Mouse (Mus musculus) 416B (cell line): ENCODE measurements around the gene Tm6sf1.
A peak's percentile ranks its signal among the peaks of the same experiment; 100 is the strongest.

Experiments used
- DNase-seq: peaks from one replicate; pipeline ENCODE4 v3.0.0; 2011; ENCODE audit warnings: low read depth

The Tm6sf1 gene

DNA sequence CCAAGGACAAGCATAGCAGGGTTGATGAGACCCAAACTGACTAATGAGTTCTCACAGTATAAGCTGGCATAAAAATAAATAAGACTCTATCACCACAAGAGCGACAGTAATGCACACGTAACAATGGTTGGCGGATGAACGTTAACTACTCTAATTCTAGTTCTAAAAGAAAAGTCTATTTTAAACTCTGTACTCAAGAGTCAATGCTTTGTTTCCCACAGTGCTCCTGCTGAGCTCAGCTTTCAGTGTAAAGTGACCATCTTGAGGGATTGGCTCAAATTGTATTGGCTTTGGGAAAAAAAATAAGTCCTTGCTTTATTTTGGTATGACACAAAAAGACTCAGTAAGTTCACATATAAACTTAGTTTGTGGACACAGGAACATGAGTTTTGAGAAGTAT is 26.3 kb downstream of the Tm6sf1 start:
- DNase-seq = no peak

GRCm38 (mm10) chr7:81899361-81899760 is 40.6 kb downstream of the Tm6sf1 start:
- no peak for DNase-seq

- no peak for DNase-seq
Observed at GRCm38 (mm10) chr7:81904094-81904493, 45.3 kb downstream of the Tm6sf1 start.

GRCm38 (mm10) chr7:81904926-81905325 is 46.1 kb downstream of the Tm6sf1 start:
- DNase-seq = no peak

DNA sequence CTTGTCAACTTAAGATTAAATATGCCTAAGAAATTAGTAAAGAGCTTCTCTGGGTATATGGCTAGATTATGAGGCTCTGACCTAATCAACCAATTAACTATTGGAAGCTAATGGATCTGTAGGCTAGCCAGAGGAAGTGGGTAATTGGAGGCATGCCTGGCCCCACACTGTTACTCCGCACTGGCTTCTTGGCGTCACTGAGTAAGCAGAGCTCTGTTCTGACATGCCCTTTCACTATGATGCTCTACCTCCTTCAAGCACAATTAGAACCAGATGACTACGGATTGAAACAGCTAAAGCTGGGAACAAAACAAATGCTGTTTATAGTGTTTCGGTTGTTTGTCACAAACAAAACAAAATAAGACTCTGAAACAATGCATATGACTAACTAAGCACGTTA is 59.5 kb downstream of the Tm6sf1 start:
- DNase-seq = no peak

DNA sequence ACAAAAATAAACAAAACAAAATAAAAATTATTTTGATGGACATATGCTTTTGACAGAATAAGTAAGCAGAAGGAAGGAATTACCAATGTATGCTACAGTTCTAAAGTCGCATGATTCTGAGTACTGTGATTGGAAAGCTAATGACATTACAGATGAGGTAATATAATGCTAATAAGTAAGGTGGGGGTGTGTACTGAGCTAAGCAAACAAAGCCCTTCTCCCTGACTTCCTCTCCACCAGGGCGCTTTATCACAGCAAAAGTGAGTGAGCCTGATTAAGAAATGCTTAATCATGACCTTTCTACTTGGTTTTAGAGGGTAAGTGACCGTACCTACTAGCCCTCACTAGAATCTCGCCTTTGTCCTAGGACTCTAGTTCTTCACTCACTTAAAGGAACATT is 61.5 kb downstream of the Tm6sf1 start:
- peak; percentile 2 for DNase-seq

DNA sequence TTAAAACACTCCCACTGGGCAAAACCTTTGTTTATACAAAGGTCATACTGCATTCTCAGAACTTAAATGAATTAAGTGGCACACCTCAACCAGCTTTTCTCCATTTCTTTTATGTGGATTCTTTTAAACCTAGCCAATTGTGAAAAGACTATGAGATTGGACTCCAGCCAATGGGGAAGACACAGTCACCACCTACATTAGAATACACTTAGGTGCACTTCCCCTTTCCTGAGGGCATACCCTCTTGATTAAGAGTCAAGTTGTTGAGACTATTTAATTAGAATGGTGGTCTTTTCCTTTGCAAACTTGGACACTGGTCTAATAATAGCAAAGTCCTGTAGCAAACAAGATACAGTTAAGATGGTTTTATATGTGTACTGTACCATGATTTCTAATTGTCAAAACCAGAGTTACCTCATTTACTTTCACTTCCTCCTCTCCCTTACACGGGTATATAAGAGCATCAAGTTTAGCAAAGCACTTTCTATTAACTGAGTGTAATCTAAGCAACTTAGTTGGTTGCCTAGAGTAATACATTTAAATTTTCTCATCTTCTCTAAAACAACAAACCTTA is 62.7 kb downstream of the Tm6sf1 start:
- DNase-seq = peak; percentile 31

GRCm38 (mm10) chr7:81928998-81929397 is 70.2 kb downstream of the Tm6sf1 start:
- DNase-seq = peak; percentile 11

GRCm38 (mm10) chr7:81932521-81933045 is 73.8 kb downstream of the Tm6sf1 start:
- DNase-seq = no peak

DNA sequence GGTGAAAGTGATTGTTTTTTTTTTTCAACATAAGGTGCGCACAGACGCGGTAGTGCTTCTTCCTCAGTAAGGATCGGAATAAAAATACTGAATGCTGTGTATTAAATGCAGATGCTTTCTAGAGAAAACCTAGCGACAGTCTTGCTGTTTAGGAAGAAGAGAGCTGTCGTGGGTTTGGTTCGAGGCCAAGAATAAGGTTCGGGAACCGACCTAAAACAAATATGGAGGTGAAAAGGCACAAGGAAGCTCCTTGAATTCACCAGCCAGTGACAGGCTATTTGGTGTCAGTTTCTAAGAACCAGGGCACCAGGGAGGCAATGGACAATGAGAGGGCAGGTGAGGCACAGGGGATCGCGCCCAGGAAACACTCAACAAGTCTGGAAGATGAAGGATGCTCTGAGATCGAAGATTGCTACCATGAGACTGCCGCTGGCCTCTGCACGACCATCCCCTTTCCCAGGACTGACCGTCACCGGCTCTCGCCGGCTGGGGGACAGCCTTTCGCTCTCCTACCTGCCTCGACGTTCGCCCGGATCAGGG is 74.3 kb downstream of the Tm6sf1 start:
- DNase-seq = no peak

GRCm38 (mm10) chr7:81933601-81934266 is 74.9 kb downstream of the Tm6sf1 start:
- no peak for DNase-seq
